Mouse (Mus musculus): ENCODE results near the gene Cacng2.

Cacng2 gene

GRCm38 (mm10) chr15:78001400-78001799, 118.4 kb downstream of the Cacng2 start:
- DNase-seq = no peak

- DNase-seq = no peak
Observed at GRCm38 (mm10) chr15:77988541-77988940, 131.3 kb downstream of the Cacng2 start.

DNA sequence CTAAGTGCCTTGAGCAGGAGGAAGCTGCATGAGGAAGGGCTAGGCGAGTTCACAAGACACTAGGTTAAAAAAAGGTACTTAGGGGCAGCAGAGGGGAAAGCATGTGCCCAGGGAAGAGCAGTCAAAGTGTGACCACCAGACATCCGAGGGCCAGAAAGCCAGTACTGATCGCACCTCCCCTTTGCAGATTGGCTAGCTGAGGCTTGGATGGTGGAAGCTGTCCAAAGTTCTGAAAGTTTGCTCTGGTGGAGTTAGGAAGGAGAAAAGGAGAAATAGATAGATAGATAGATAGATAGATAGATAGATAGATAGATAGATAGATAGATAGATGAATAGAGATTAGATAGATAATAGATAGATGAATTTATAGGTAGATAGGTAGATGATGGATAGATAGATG, 136.4 kb downstream of the Cacng2 start:
- DNase-seq = no peak

GRCm38 (mm10) chr15:77982195-77982939, 137.5 kb downstream of the Cacng2 start:
- peak; percentile 74 for DNase-seq

GRCm38 (mm10) chr15:77981181-77981680, 138.6 kb downstream of the Cacng2 start:
- DNase-seq = no peak

- DNase-seq = no peak
Observed at GRCm38 (mm10) chr15:77979427-77979865, 140.4 kb downstream of the Cacng2 start.

- DNase-seq = no peak
Observed at GRCm38 (mm10) chr15:77977663-77978062, 142.2 kb downstream of the Cacng2 start.

DNA sequence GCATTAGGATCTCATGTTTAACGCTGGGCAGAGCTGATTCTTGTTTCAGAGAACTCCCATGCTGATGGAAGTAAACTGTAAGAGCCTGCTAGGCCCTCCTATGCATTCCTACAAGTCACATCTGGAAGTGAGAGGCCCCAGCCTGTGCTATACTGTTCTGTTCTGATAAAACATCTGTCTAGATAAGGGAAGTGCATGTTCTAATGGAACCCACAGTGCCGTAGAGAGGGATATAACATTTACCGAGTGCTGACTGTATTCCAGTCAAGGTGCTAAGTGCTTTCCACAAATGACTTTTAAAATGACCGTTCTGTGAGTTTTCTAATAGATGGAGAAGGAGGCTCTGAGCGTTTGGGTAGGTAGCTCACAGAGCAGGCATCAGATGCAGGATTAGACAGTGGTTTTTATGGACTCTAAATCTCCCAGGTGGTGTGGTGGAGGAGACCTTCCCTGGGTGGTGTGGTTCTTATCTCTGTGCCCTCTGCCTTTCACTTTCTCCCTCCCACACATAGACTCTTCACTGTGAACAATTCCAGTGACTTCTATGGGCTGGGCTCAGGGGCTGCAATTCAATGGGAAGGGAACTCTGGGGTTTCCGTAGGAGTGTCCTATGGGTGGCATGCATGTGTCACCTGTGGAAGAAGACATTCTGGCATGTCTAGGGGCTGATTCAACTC, 145.5 kb downstream of the Cacng2 start:
- DNase-seq = no peak

DNA sequence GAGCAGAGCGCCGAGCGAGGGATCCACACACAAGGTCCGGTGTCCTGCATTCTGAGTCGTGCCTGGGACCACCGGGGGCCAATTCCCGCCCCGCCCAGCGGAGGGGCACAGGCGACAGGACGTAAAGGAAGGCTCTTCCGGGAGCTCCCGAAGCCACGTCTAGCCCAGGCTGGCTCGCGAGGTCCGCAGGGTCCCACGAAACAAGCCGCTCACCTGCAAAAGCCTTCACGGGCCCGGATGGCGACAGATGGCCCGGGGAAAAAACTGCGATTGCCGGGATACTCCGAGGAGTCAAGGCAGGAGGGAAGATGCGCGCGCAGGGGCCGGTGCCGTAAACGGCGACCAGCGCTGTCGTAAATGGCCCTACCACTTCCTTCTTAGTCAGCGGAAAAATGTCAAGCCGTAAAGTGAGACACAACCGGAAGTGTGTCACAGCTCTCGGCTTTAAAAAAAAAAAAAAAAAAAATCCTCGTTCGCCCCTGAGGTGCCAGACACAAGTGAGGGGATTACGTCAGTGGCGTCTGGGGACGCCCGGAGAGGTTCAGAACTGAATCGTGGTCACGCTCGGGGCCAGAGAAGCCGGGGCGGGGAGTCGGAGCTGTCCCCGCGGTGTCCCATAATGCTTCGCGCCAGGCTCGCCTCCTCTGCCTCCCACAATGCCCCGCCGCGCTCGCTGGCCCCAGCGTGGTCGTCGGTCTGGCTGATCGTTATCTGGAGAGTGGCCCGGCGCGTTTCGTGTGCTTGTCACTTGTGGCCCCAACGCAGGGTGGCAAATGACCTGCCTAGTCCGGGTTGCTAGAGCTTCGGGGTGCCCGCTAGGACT, 149.1 kb downstream of the Cacng2 start, which contains the start of gene Eif3d:
Gene Eif3d (minus strand): TSS at position 344 of the 823 bp plus-strand sequence.
- peak; percentile 98 for DNase-seq

DNA sequence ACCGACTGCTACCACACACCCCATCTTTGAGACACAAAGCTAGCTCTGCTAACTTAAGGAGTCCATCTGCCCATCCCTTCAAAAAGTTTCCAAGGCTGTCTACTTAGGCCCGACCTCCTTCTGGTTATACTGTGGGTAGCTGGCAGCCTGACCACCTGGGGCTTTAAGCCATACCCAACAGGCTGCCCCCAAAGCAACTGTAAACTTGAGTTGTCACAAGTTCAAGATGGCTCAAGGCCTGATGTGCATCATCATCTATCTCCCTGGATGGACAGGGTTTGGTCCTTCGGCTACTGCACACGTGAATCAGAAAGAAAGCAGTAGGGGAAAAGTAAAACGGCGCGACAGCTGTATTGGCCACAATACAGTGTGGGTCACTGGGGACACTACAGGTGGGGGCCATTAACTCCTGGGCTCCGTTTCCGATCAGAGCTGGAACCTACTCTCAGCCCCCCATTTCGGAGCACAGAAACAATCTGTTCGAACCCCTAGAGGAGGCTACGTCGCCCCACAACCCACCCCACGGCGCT, 149.8 kb downstream of the Cacng2 start:
- no peak for DNase-seq

DNA sequence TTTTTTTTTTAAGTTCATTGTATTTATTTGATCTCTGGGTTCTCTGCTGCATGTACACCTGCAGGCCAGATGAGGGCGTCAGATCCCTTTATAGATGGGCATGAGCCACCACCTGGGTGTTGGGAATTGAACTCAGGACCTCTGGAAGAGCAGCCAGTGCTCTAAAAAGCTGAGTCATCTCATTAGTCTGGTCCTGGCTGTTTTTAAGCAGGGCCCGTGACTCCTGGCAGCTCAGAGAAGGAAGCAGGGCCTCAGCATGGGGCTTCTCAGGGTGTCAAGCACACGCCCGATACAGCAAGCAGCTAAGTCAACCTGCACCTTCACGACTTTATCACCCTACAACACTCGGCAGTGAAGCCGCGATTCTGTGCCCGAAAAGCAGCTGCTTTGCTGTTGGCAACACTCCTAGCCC, 154.7 kb downstream of the Cacng2 start:
- DNase-seq = no peak

GRCm38 (mm10) chr15:77962447-77962846, 157.4 kb downstream of the Cacng2 start:
- DNase-seq = no peak

DNA sequence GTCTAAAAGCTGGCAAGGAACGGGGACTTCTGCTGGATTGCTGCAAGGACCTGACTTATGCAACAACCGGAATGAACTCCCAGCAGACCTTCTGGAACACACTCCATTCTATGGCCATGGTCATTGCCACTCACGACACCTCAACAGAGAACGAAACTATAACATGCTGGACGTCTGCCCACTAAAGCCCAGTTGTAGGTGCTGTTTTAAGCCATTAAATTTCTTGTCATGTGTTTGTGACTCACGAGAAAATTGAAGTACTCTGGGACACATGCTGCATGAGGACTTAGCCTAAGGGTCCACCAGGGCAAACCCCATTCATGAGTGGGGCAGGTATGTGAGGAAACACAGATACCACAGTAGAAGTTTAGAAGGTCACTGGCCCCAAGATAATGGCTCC, 159.1 kb downstream of the Cacng2 start:
- DNase-seq = no peak

DNA sequence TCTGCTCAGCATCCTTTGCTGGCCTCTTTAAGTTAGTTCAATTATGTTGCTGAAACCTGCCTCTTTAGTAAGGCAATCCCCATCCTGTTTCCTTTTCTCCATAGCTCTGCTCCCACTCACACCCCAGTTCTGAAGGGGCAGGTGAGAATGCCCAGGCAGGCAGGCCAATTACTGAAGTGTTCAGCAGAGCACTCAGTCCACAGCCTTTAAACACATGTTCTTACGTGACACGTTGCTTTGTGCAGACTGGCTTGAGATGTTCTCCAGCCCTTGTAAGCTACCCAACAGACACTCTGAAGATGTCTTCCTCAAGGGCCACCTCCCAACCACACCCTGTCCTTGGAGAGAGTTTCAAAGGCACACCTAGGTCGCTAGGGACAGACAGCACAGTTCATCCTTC, 161.8 kb downstream of the Cacng2 start:
- DNase-seq = no peak

DNA sequence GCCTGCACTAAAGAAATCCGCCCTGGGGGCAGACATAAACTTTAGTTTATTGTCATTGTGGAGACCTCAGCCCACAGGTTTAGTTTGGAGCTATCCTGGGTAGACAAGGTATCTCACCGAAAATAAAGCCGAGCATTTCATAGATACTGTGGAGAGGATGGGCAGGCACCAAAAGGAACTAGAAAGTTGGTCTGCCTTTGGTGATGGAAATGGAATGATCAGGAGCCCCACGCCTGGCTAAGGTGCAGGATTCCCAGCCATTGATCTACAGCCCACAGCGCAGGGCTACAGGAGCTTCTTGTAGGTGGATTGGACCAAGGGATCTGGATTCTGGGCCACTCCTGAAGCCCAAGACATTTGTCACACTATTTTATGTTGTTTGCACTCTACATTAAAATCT, 162.2 kb downstream of the Cacng2 start:
- DNase-seq = no peak

- DNase-seq = peak; percentile 85 to 92
Observed at GRCm38 (mm10) chr15:77956404-77956901, 163.4 kb downstream of the Cacng2 start, which contains the start of gene Foxred2. Gene Foxred2 (minus strand): TSS chr15:77956722.

DNA sequence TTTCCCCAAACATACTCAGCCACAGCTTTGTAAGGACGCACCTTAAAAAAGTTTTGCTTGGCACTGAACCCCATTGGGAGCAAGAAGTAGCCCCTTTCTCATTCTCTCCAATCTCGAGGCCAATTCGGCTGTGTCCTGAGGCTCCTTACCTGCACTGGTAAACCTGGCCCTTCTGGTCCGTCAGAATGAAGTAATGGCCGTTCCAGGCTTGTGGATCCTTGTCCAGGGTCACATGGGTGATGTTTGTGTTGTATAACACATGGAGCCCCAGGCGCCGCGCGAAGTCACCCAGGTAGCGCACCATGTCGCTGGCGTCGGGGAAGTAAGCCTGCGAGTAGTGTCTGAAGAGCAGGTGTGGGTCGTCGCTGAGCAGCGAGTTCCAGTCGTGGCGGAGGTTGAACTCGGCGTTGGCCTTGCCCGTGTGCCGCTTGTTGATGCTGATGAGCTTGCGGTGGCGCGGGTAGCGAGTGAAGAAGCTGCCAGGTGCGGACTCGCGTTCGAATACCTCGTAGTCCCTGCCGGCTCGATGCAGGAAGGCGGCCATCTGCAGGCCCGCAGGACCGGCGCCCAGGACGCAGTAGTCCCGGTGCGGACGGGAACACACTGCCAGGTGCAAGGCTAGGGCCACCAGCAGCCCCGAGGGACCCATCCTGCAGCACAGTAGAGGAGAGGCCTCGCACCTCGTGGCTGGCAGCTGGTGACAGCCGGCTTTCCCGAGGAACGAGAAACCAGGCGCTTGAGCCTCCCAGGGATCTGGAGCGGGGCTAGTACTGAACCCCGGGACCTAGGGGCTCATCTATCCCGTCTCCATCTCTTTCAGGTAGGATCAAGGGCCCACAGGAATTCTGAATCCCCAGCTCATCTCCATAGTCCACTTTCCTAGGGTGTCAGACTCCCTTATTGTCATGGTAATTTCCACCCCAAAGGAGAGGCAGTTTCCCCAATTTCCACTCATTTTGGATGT, 164.1 kb downstream of the Cacng2 start:
- peak; percentile 17 to 29 for DNase-seq

GRCm38 (mm10) chr15:77954362-77954761, 165.5 kb downstream of the Cacng2 start:
- DNase-seq = no peak

DNA sequence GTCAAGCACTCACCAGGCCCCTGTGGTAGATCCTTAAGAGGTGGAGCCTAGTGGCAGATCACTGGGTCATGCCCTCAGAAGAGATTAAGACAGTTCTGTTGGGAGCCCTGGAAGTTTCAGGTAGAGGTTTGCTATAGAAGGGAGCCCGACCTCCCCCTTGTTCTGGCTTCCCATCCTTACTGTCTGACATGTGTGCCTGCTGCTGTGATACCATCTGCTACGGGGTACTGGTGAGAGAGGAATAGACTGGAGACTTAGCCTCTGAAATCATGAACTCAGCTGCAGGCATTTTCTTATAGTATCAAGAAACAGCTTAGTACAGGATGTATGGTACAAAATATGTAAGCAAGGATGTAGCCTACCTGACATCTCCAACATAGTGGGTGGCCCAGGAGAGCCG, 166.9 kb downstream of the Cacng2 start:
- DNase-seq = no peak

DNA sequence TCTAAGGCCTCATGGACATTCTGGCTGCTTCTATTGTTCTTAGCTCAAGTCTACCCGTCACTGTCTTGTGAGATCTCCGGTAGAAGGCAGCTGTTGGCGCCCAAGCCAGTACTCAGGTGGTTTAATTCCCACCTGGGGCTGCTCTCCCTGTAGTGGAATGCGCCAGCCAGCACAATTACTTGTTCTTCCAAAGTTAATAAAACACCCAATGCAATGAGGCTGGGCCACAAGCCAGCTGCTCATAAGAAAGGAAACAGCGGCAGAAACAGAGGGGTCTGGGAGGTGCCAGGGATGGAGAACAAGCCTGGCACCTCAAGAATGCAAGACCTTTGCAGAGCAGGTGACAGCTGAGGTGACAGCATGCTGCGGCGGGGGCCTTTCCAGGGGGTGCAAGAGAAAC, 170.8 kb downstream of the Cacng2 start:
- DNase-seq = peak; percentile 25 to 39

DNA sequence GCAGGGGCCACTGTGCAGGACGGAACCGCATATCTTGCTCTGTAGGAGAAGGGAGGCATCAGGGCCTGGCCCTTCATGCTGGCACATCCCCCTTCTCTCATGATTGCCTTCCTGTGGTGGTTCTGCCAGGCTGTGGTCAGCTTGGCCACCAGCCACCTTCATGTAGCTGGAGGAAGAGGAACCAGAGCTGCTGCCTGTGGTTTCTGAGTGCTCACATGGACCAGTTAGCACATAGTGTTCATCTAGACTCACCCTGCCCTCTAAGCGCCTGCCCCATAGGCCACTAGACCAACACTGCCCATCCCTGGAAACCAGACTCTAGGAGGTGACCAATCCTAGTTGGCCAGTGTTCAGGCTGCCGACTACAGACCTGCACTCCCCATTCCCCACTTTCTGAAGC, 174.1 kb downstream of the Cacng2 start:
- no peak for DNase-seq
